Mouse (Mus musculus) liver, embryonic 14.5 days (tissue): ENCODE results near the gene Zfp609. TPM values are rescaled to one million over a fixed set of nuclear protein-coding genes. Genes with fewer than 3 reads are reported as not detected.
A peak's percentile ranks its signal among the peaks of the same experiment; 100 is the strongest.

Experiments
- ATAC-seq: fragments of 200-750 bp; cut with Nextera tagmentation; 2 replicates; pipeline ENCODE4 v1.8.0; 2017; ENCODE audit warnings: moderate number of reproducible peaks, mild to moderate bottlenecking, moderate library complexity; ENCODE audit not compliant: insufficient read depth
- DNase-seq, 3 experiments: peaks; one replicate each; pipeline ENCODE4 v3.0.0-alpha.2; 2012 to 2013; ENCODE audit warnings: low read depth in 3 of 3, low spot score in 3 of 3
- H3K27ac ChIP-seq: fragments of 300-500 bp; sonication (generic); 2 replicates; pipeline ENCODE4 v1.5.1; 2014; ENCODE audit warnings: moderate library complexity, mild to moderate bottlenecking, control low read depth, inconsistent platforms
- H3K27me3 ChIP-seq: fragments of 300-500 bp; sonication (generic); 2 replicates; pipeline ENCODE4 v1.6.1; 2014; ENCODE audit warnings: mild to moderate bottlenecking, low read length, moderate library complexity; ENCODE audit not compliant: control insufficient read depth, insufficient read depth
- H3K36me3 ChIP-seq: fragments of 300-500 bp; sonication (generic); replicated peaks from 2 replicates; pipeline ENCODE4 v1.6.1; 2014; ENCODE audit warnings: low read depth; ENCODE audit not compliant: control insufficient read depth, insufficient read depth
- H3K4me1 ChIP-seq, 2 experiments: fragments of 200-500 bp in 1 of 2; fragments of 300-500 bp in 1 of 2; sonication (generic) in 1 of 2; replicated peaks; 2 replicates each; pipeline ENCODE4 v1.6.1; 2012 to 2014; ENCODE audit warnings: antibody characterized with exemption in 1 of 2, inconsistent platforms in 1 of 2, low read length in 1 of 2; ENCODE audit not compliant: control insufficient read depth in 2 of 2, insufficient read depth in 2 of 2
- H3K4me2 ChIP-seq: fragments of 300-500 bp; sonication (generic); 2 replicates; pipeline ENCODE4 v1.6.1; 2014; ENCODE audit warnings: low read depth, mild to moderate bottlenecking, control low read depth, moderate library complexity
- H3K4me3 ChIP-seq, 2 experiments: fragments of 200-500 bp in 1 of 2; fragments of 300-500 bp in 1 of 2; sonication (generic) in 1 of 2; 2 replicates each; pipeline ENCODE4 v1.5.1; 2012 to 2014; ENCODE audit warnings: low read depth in 2 of 2, low read length in 2 of 2, mild to moderate bottlenecking in 2 of 2, control low read depth in 1 of 2, inconsistent platforms in 1 of 2, moderate library complexity in 1 of 2; ENCODE audit not compliant: insufficient read depth in 1 of 2
- H3K9ac ChIP-seq: fragments of 300-500 bp; sonication (generic); replicated peaks from 2 replicates; pipeline ENCODE4 v1.6.1; 2014; ENCODE audit warnings: mild to moderate bottlenecking, control low read depth, moderate library complexity
- H3K9me3 ChIP-seq: fragments of 300-500 bp; sonication (generic); 2 replicates; pipeline ENCODE4 v1.6.1; 2016; ENCODE audit warnings: low read length, mixed read lengths; ENCODE audit not compliant: control insufficient read depth
- CTCF ChIP-seq: IDR thresholded peaks from 2 replicates; pipeline ENCODE4 v1.5.1; 2016; ENCODE audit warnings: antibody characterized with exemption, low read depth, control low read depth
- EP300 ChIP-seq: IDR thresholded peaks from 2 replicates; pipeline ENCODE4 v1.6.1; 2016; ENCODE audit warnings: antibody characterized with exemption, low read depth
- WGBS: fragments of 180-500 bp; shearing (Covaris S2); extraction: QIAGEN DNeasy Blood & Tissue Kit; methylation state at CpG from one replicate; pipeline ENCODE4 v1.1.7; 2014; ENCODE audit not compliant: insufficient replicate concordance; 5-methylcytosine and 5-hydroxymethylcytosine counted together
- polyA plus RNA-seq, 2 experiments: library from polyadenylated mRNA; depleted of rRNA in 1 of 2; stranded (reverse) in 1 of 2; unstranded in 1 of 2; fragments of >200 nt; fragmentation: Nextera tagmentation in 1 of 2; extraction: Ambion mirVana in 1 of 2; gene quantifications; 2 replicates each; pipeline versions ENCODE4 v1.2.1 to v1.2.3; 2012 to 2014

The Zfp609 gene
- polyA plus RNA-seq, 2 experiments: 1.1 to 2.7 TPM

DNA sequence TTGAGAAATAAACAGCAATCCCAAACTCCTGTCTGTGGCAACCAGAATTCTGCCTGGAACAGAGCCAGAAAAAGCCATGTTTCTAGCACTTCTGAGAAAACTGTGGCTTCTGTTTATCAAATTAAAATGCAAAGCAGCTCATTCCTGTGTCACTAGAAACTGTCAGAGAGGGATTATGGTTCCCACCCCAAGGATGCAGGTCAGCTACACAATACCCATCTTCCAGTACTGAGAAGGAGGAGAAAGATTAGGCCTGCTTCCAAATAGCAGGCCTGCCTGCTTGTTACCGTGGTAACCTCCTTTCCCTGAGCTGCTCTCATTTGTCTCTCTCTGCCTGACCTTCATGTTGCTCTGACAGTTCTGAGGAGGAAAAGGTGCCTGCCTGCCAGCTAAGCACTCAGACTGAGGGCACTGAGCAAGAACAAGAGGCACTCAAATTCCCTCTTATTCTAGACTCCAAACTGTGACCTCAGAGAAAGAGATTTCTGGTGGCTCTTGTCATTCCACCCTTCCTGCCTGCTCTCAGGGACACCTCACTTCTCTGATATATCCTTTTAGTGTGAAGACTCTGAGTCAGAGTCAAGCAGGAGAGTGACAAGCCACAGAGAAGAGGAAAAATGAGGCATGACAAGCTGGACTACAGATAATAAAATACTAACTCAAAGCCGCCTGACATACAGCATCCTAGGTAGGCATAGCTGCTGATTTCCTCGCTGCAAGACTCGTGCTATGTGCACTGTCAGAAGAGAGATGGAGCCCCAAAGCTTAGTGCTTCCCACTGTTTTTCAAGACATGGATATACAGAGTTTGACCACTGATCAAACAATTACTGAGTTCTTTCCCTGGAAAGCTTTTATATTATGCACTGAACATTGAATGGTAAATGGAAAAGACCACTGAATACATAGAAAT is 82.9 kb downstream of the Zfp609 start:
- TF ChIP-seq CTCF (no peak), EP300 (no peak)
- Histone ChIP-seq H3K9me3 (no peaks in the 10 kb centered on the region), H3K4me1 (peaks cover 11 to 15% of the 10 kb centered on the region in 2 experiments), H3K27ac (no peak overlapping the region), H3K27me3 (no peaks in the 10 kb centered on the region), H3K36me3 (no peaks in the 10 kb centered on the region), H3K4me2 (no peak overlapping the region), H3K4me3 (no peak overlapping the region), H3K9ac (no peak overlapping the region)
- no peak for ATAC-seq
- 58% methylated on average over 4 of the region's 4 CpGs for WGBS
- no peak for DNase-seq

DNA sequence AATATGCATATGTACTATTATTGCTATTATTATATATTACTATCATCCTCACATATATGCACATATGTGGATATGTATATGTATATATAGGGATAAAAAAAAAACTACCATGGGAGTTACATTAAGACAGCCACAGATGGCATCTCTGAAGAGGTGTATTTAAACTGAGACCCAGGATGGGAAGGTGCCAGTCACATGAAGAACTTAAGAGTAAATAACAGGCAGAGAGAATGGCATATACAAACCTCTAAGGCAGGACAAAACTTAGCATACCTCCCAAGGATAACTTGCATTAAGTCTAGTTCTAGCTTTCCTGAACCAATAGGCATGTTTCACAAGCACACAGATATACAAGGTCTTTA is 83.6 kb downstream of the Zfp609 start:
- ATAC-seq (no peak), DNase-seq (no peak)
- Histone ChIP-seq H3K36me3 (no peaks in the 10 kb centered on the region), H3K9me3 (no peaks in the 10 kb centered on the region), H3K4me1 (peaks cover 11 to 15% of the 10 kb centered on the region in 2 experiments), H3K4me3 (no peak overlapping the region), H3K9ac (no peak overlapping the region), H3K27ac (no peak overlapping the region), H3K4me2 (no peak overlapping the region), H3K27me3 (no peaks in the 10 kb centered on the region)
- TF ChIP-seq CTCF (no peak), EP300 (no peak)

DNA sequence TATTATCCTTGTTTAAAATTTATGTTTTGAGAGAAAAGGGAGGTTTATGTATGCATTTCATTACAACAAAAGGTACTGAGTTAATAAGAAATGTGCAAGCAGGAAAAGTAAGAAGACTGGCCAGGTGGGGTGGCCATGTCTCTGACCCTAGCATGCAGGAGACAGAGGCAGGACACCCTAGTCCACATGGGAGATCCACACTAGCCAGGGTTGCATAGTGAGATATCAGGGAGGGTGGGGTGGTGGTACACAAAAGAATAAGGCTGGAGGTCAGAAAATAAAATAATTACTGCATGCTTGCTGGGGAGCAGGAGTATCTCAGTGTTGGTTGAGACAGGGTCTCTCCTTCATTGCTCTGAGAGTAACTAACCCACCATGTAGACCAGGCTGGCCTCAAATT is 84.0 kb downstream of the Zfp609 start:
- no peak for TF ChIP-seq EP300
- TF ChIP-seq CTCF: no peak
- H3K4me1 ChIP-seq: peaks cover 11 to 15% of the 10 kb centered on the region in 2 experiments
- no peaks in the 10 kb centered on the region for H3K9me3 ChIP-seq
- H3K36me3 ChIP-seq: no peaks in the 10 kb centered on the region
- no peaks in the 10 kb centered on the region for H3K27me3 ChIP-seq
- H3K27ac ChIP-seq: no peak overlapping the region
- H3K4me2 ChIP-seq: no peak overlapping the region
- no peak overlapping the region for H3K9ac ChIP-seq
- ATAC-seq: no peak
- H3K4me3 ChIP-seq: no peak overlapping the region
- no peak for DNase-seq

DNA sequence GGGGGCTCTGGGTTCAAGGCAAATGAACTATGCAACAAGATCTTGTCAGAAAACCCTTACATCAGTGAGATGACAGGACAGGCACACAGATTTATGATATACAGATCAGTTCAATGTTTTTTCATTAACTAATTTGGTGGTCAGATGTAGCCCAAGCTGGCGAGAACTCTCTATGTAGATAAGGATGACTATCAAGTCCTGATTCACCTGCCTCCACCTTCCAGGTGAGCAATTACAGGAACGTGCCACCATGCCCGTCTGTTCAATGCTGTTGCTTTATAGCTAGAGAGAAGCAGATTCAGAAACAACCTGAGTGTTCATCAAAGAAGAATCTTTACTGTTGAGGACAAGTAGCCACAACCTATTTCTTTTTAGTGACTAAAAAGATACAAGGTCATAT is 84.6 kb downstream of the Zfp609 start:
- Histone ChIP-seq H3K4me2 (no peak overlapping the region), H3K27ac (no peak overlapping the region), H3K36me3 (no peaks in the 10 kb centered on the region), H3K9me3 (no peaks in the 10 kb centered on the region), H3K4me1 (peaks cover 11 to 15% of the 10 kb centered on the region in 2 experiments), H3K27me3 (no peaks in the 10 kb centered on the region), H3K9ac (no peak overlapping the region), H3K4me3 (no peak overlapping the region)
- TF ChIP-seq CTCF (no peak), EP300 (no peak)
- WGBS: 67% methylated on average over 3 of the region's 3 CpGs
- ATAC-seq (no peak), DNase-seq (no peak)

DNA sequence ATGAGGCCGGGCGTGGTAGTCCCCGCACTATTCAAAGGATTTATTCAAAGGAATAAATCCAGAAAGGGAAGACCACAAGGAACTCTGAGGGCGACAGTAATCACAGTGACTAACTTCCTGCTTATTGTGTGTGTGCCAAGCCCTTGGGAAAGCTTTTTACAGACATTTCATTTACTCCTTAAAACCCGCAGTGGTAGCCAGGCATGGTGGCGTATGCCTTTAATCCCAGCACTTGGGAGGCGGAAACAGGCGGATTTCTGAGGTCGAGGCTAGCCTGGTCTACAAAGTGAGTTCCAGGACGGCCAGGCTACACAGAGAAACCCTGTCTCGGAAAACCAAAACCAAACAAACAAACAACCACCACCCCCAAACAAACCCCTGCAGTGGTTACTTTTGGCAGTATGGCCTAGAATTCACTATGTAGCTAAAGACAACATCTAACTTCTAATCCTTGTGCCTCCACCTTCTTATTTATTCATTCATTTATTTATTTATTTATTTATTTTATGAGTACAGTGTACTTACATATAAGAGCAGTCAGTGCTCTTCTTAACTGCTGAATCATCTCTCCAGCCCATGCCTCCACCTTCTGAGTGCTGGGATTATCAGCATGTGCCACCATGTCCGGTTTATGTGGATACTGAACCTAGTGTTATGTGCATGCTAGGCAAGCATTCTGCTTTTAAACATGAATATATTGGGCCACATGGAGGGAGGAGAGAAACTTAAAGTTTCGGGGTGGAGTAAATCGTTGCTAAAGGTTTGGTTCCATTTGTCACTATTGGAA is 86.1 kb downstream of the Zfp609 start:
- Histone ChIP-seq H3K27ac (no peak overlapping the region), H3K9ac (no peak overlapping the region), H3K27me3 (no peaks in the 10 kb centered on the region), H3K36me3 (no peaks in the 10 kb centered on the region), H3K4me3 (no peak overlapping the region), H3K4me2 (no peak overlapping the region; the same call in 1 of the 2 replicates), H3K4me1 (peaks cover 6 to 9% of the 10 kb centered on the region in 2 experiments), H3K9me3 (no peaks in the 10 kb centered on the region)
- peak; percentile 25 to 44 (median 38) for DNase-seq
- TF ChIP-seq EP300 (peak; percentile 29), CTCF (no peak)
- peak; percentile 75 for ATAC-seq
- WGBS: 71% methylated on average over 14 of the region's 14 CpGs
